Mouse (Mus musculus) lung, embryonic 16.5 days (tissue): ENCODE results near the gene Dohh. TPM values are rescaled to one million over a fixed set of nuclear protein-coding genes. Genes with fewer than 3 reads are reported as not detected.
A peak's percentile ranks its signal among the peaks of the same experiment; 100 is the strongest.

Source experiments
- ATAC-seq: fragments of 200-750 bp; cut with Nextera tagmentation; 2 replicates; pipeline ENCODE4 v1.8.0; 2017; ENCODE audit warnings: low read depth, mild to moderate bottlenecking, moderate library complexity
- H3K27ac ChIP-seq: fragments of 300-500 bp; sonication (generic); 2 replicates; pipeline ENCODE4 v1.5.1; 2014; ENCODE audit warnings: mild to moderate bottlenecking, control low read depth, low read length
- H3K27me3 ChIP-seq: fragments of 300-500 bp; sonication (generic); 2 replicates; pipeline ENCODE4 v1.6.1; 2014; ENCODE audit warnings: low read depth, low read length, mixed read lengths; ENCODE audit not compliant: control insufficient read depth, insufficient read depth
- H3K36me3 ChIP-seq: fragments of 300-500 bp; sonication (generic); 2 replicates; pipeline ENCODE4 v1.6.1; 2014; ENCODE audit warnings: low read length; ENCODE audit not compliant: control insufficient read depth, insufficient read depth
- H3K4me1 ChIP-seq: fragments of 300-500 bp; sonication (generic); replicated peaks from 2 replicates; pipeline ENCODE4 v1.6.1; 2014; ENCODE audit warnings: low read length, mixed read lengths; ENCODE audit not compliant: control insufficient read depth, insufficient read depth
- H3K4me2 ChIP-seq: fragments of 300-500 bp; sonication (generic); 2 replicates; pipeline ENCODE4 v1.6.1; 2014; ENCODE audit warnings: low read depth, low read length, control low read depth
- H3K4me3 ChIP-seq: fragments of 300-500 bp; sonication (generic); 2 replicates; pipeline ENCODE4 v1.5.1; 2014; ENCODE audit warnings: mild to moderate bottlenecking, low read length, control low read depth
- H3K9ac ChIP-seq: fragments of 300-500 bp; sonication (generic); 2 replicates; pipeline ENCODE4 v1.6.1; 2014; ENCODE audit warnings: low read length, control low read depth
- H3K9me3 ChIP-seq: fragments of 300-500 bp; sonication (generic); 2 replicates; pipeline ENCODE4 v1.6.1; 2016; ENCODE audit warnings: low read length; ENCODE audit not compliant: control insufficient read depth
- WGBS: fragments of 180-500 bp; shearing (Covaris S2); extraction: QIAGEN DNeasy Blood & Tissue Kit; methylation state at CpG from one replicate; pipeline ENCODE4 v1.1.7; 2014; 5-methylcytosine and 5-hydroxymethylcytosine counted together
- polyA plus RNA-seq: library from polyadenylated mRNA; unstranded; fragments of >200 nt; fragmentation: Nextera tagmentation; extraction: Ambion mirVana; gene quantifications from 2 replicates; pipeline ENCODE4 v1.2.1, GENCODE M21; 2015

The Dohh gene
- polyA plus RNA-seq, 1 experiment from 2014 or later, result 71.4 TPM

- Histone ChIP-seq H3K9me3 (no peaks in the 10 kb centered on the region), H3K4me1 (peaks cover 31% of the 10 kb centered on the region), H3K9ac (0 out of 2 replicates have a peak overlapping the region, but pooled peaks have one; percentile 26), H3K27me3 (no peaks in the 10 kb centered on the region), H3K4me3 (no peak overlapping the region), H3K36me3 (peaks cover 26% of the 10 kb centered on the region), H3K4me2 (no peak overlapping the region), H3K27ac (peak overlapping the region; percentile 28; the same call in 1 of the 2 replicates)
- 59% methylated on average over 23 of the region's 23 CpGs for WGBS
- peak; percentile 63 for ATAC-seq
These were observed 5.8 kb downstream of the Dohh start for GRCm38 (mm10) chr10:81389801-81390677.

- H3K9me3 ChIP-seq, result no peaks in the 10 kb centered on the region
- no peak overlapping the region for H3K27ac ChIP-seq
- H3K9ac ChIP-seq, result no peak overlapping the region
- peaks cover 25% of the 10 kb centered on the region for H3K4me1 ChIP-seq
- H3K4me3 ChIP-seq, result no peak overlapping the region
- no peak overlapping the region for H3K4me2 ChIP-seq
- ATAC-seq, result no peak
- 86% methylated on average over 13 of the region's 13 CpGs for WGBS
- peaks cover 26% of the 10 kb centered on the region for H3K36me3 ChIP-seq
- H3K27me3 ChIP-seq, result no peaks in the 10 kb centered on the region
These were observed 6.4 kb downstream of the Dohh start for GRCm38 (mm10) chr10:81390678-81390965.

- ATAC-seq, result no peak
- Histone ChIP-seq H3K36me3 (peaks cover 19% of the 10 kb centered on the region), H3K27me3 (no peaks in the 10 kb centered on the region), H3K9ac (no peak overlapping the region), H3K9me3 (no peaks in the 10 kb centered on the region), H3K27ac (no peak overlapping the region), H3K4me3 (no peak overlapping the region), H3K4me1 (peaks cover 22% of the 10 kb centered on the region), H3K4me2 (no peak overlapping the region)
- WGBS, result 80% methylated on average over 6 of the region's 6 CpGs
These were observed 8.0 kb downstream of the Dohh start for GRCm38 (mm10) chr10:81392270-81392669.

- WGBS, result 53% methylated on average over 14 of the region's 14 CpGs
- H3K36me3 ChIP-seq, result peaks cover 18% of the 10 kb centered on the region
- H3K27ac ChIP-seq, result peak within 1 kb of the TSS; percentile 72
These were observed 8.6 kb downstream of the Dohh start, which contains the start of gene Smim24 for GRCm38 (mm10) chr10:81392781-81393185. Gene Smim24 (plus strand): TSS chr10:81393051.

GRCm38 (mm10) chr10:81393456-81394063 is 9.3 kb downstream of the Dohh start:
- Histone ChIP-seq H3K36me3 (peaks cover 15% of the 10 kb centered on the region), H3K9ac (peak overlapping the region; percentile 73), H3K27me3 (no peaks in the 10 kb centered on the region), H3K4me2 (peak overlapping the region; percentile 68), H3K27ac (peak overlapping the region; percentile 72), H3K4me1 (peaks cover 22% of the 10 kb centered on the region), H3K9me3 (no peaks in the 10 kb centered on the region), H3K4me3 (peak overlapping the region; percentile 43)
- ATAC-seq, result peak; percentile 18; the same call in 1 of the 2 replicates
- 6% methylated on average over 19 of the region's 19 CpGs for WGBS

More at GRCm38 (mm10) chr10:81392781-81393185, 8.6 kb downstream of the Dohh start, which contains the start of gene Smim24:
- Histone ChIP-seq H3K9me3 (no peaks in the 10 kb centered on the region), H3K9ac (peak within 1 kb of the TSS; percentile 73), H3K4me3 (peak within 1 kb of the TSS; percentile 43), H3K27me3 (no peaks in the 10 kb centered on the region), H3K4me1 (peaks cover 22% of the 10 kb centered on the region), H3K4me2 (peak within 1 kb of the TSS; percentile 68)
- peak; percentile 5; the same call in 1 of the 2 replicates for ATAC-seq

GRCm38 (mm10) chr10:81395127-81395526 is 10.9 kb downstream of the Dohh start:
- 11% methylated on average over 5 of the region's 5 CpGs for WGBS
- H3K36me3 ChIP-seq, result peaks cover 24% of the 10 kb centered on the region
- H3K27ac ChIP-seq, result no peak overlapping the region
- no peak overlapping the region for H3K4me2 ChIP-seq
- no peak for ATAC-seq
- peaks cover 15% of the 10 kb centered on the region for H3K4me1 ChIP-seq
- H3K9me3 ChIP-seq, result no peaks in the 10 kb centered on the region
- H3K4me3 ChIP-seq, result no peak overlapping the region
- H3K9ac ChIP-seq, result no peak overlapping the region
- H3K27me3 ChIP-seq, result no peaks in the 10 kb centered on the region

GRCm38 (mm10) chr10:81395865-81396264 is 11.6 kb downstream of the Dohh start:
- H3K27me3 ChIP-seq, result no peaks in the 10 kb centered on the region
- peaks cover 30% of the 10 kb centered on the region for H3K36me3 ChIP-seq
- no peak for ATAC-seq
- H3K4me1 ChIP-seq, result peaks cover 15% of the 10 kb centered on the region
- no peak overlapping the region for H3K4me2 ChIP-seq
- 85% methylated on average over 4 of the region's 4 CpGs for WGBS
- no peak overlapping the region for H3K9ac ChIP-seq
- no peak overlapping the region for H3K4me3 ChIP-seq
- H3K27ac ChIP-seq, result no peak overlapping the region
- H3K9me3 ChIP-seq, result no peaks in the 10 kb centered on the region

GRCm38 (mm10) chr10:81396749-81397148 is 12.5 kb downstream of the Dohh start:
- Histone ChIP-seq H3K36me3 (peaks cover 30% of the 10 kb centered on the region), H3K4me2 (no peak overlapping the region), H3K4me3 (no peak overlapping the region), H3K27ac (no peak overlapping the region), H3K4me1 (peaks cover 20% of the 10 kb centered on the region), H3K27me3 (no peaks in the 10 kb centered on the region), H3K9me3 (no peaks in the 10 kb centered on the region), H3K9ac (no peak overlapping the region)
- WGBS, result 85% methylated on average over 5 of the region's 5 CpGs
- ATAC-seq, result no peak

GRCm38 (mm10) chr10:81399296-81399695 is 15.1 kb downstream of the Dohh start:
- ATAC-seq, result no peak
- peaks cover 27% of the 10 kb centered on the region for H3K4me1 ChIP-seq
- no peak overlapping the region for H3K9ac ChIP-seq
- 71% methylated on average over 5 of the region's 5 CpGs for WGBS
- H3K4me3 ChIP-seq, result no peak overlapping the region
- no peak overlapping the region for H3K27ac ChIP-seq
- peaks cover 34% of the 10 kb centered on the region for H3K36me3 ChIP-seq
- no peak overlapping the region for H3K4me2 ChIP-seq
- H3K27me3 ChIP-seq, result no peaks in the 10 kb centered on the region
- H3K9me3 ChIP-seq, result no peaks in the 10 kb centered on the region
